Mouse (Mus musculus) lung, postnatal 0 days (tissue): ENCODE measurements at regions not wholly inside any gene's neighbourhood (a gene's known extent, or its start where the extent isn't known, plus 50 kb on each side); places are given as distances from the start of the nearest gene placed in this dataset.

Source experiments
- CTCF ChIP-seq: IDR thresholded peaks from 2 replicates; pipeline ENCODE4 v1.5.1; 2016; ENCODE audit warnings: antibody characterized with exemption, mild to moderate bottlenecking
- EP300 ChIP-seq: IDR thresholded peaks from 2 replicates; pipeline ENCODE4 v1.6.1; 2016; ENCODE audit warnings: antibody characterized with exemption, mild to moderate bottlenecking, control low read depth

DNA sequence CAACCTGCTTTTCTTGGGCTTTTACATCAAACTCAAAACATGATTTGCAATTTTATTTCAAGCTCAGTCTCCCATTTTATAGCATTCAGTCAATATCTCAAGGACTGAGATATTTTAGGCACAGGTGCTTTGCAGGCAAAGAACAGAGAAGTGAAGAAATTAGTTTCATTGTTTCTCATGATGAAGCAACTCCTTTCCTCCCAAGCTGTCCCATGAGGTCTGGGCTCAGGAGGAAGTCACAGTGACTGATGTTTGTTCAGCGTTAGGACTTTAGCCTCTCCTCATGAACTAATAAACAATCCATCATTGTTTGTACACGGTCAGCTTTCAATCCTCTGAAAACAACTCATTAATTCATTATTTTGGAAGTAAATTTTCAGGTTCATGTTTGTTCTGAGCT, 66.6 kb upstream of the Peli1 start:
- no peak for TF ChIP-seq CTCF
- TF ChIP-seq EP300, result no peak
